Mouse (Mus musculus): ENCODE data around the gene Ano6. TPM values are rescaled to one million over a fixed set of nuclear protein-coding genes. Genes with fewer than 3 reads are reported as not detected.

Gene Ano6
- polyA plus RNA-seq, 1 experiment from 2014 or later: 44.6 TPM

DNA sequence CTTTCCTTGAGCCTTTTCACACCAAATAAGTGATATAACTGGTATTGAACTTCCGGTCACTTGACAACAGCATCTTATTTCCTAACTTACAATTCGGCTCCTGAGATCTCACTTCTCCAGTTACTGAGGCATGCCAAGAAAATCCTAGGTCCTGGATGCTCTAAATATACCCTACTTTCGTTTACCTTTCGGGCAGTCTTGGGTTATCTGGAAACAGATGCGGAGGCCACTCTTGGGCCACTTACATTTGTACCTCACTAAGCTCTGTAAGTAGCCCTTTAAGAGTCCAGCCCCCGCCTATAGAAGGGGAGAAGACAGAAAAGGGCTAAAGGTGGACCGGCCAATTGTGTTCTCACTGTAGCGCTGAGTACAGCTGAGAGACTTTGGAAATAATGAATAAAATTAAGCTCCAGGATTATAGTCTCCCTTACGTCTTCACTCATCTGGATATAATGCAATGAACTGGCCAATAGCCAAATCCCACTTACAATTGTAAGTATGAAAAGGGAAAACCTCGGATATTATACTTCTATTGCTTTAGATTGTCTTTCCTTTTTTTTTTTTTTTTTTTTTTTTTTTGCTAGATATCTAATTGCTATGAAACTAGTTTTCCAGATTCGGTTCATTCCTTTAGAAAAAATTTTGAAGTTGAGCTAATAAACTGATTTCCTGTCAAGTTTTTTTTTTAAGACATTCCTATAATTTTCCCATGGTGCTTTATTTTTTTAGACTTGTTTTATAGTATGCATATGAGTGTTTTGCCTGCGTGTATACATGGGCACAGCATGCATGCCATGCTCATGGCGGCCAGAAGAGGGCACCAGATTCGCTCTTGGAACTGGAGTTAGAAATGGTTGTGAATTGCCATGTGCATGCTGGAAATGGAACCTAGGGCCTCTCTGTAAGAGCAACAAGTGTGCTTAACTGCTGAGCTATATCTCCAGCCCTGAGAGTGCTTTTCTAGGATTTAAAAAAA lies 17.5 kb upstream of the Ano6 start:
- peak; percentile 85 for DNase-seq (ENCODE audit: low spot score)
- Histone ChIP-seq H3K27me3 (ENCODE audit: low read depth, poor library complexity, severe bottlenecking) (no peaks in the 10 kb centered on the region), H3K4me3 (no peak overlapping the region), H3K27ac (no peak overlapping the region), H3K4me1 (no peaks in the 10 kb centered on the region), H3K36me3 (no peaks in the 10 kb centered on the region), H3K9me3 (replicated peaks) (no peaks in the 10 kb centered on the region)
- WGBS: 67% methylated on average over 14 of the region's 14 CpGs

DNA sequence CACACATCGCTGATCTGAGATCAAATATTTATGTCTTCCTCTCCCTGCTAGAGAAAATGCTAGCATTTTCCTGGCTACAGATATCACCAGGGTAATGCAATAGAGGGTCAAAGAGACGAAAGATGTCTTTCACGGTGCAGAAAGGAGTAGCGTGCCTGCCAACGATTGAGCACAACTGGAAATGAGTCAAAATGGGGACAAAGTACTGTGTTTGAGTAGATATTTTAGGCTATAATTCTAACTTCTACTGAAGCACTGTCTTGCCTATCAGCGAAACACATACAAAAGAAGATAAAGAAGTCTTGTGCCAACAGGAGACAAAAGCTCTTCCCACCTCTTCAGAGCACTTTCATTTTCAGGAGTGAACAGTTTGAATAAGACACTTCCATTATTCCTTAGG lies 16.4 kb upstream of the Ano6 start:
- no peaks in the 10 kb centered on the region for H3K9me3 ChIP-seq (replicated peaks)
- no peak for DNase-seq (ENCODE audit: low spot score)
- no peaks in the 10 kb centered on the region for H3K4me1 ChIP-seq
- no peak overlapping the region for H3K27ac ChIP-seq
- WGBS: 92% methylated on average over 6 of the region's 6 CpGs
- H3K27me3 ChIP-seq (ENCODE audit: low read depth, poor library complexity, severe bottlenecking): no peaks in the 10 kb centered on the region
- H3K4me3 ChIP-seq: no peak overlapping the region
- H3K36me3 ChIP-seq: no peaks in the 10 kb centered on the region

DNA sequence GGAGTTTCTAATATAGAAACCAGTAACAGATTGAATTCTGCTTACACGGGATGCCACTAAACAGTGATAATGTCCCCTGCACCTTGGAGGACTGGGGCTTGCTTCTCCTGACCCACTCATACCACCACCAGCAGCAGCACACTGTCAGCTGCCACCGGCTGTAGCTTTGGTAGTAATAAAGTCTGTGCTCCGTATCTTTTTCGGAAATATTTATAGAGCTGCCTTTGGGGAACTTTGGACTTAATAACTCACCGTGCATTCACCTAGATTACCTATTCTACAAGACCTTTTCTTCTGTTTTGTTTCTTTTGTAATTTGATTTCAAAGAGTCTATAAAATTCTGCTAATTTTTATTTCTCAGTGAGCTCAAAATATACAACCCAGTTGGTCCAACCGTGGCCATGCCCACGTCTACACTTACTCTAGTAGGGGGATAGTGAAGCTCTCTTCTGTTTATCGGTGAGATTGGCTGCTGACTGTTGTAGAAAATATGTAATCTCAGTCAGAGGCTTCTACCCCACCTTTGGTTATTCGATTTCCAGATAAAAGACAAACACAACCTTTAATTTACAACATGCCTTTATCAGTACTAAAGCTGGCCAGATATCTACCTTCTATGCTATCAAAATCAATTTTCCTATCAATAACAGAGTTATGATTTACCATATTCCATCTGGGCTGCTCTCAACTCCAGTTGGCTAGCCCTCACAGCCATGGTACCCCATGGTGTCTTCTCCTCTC lies 15.8 kb upstream of the Ano6 start:
- H3K27me3 ChIP-seq (ENCODE audit: low read depth, poor library complexity, severe bottlenecking): no peaks in the 10 kb centered on the region
- H3K36me3 ChIP-seq: no peaks in the 10 kb centered on the region
- WGBS: 92% methylated on average over 9 of the region's 9 CpGs
- H3K9me3 ChIP-seq (replicated peaks): no peaks in the 10 kb centered on the region
- no peak for DNase-seq (ENCODE audit: low spot score)
- no peak overlapping the region for H3K4me3 ChIP-seq
- no peak overlapping the region for H3K27ac ChIP-seq
- H3K4me1 ChIP-seq: no peaks in the 10 kb centered on the region

DNA sequence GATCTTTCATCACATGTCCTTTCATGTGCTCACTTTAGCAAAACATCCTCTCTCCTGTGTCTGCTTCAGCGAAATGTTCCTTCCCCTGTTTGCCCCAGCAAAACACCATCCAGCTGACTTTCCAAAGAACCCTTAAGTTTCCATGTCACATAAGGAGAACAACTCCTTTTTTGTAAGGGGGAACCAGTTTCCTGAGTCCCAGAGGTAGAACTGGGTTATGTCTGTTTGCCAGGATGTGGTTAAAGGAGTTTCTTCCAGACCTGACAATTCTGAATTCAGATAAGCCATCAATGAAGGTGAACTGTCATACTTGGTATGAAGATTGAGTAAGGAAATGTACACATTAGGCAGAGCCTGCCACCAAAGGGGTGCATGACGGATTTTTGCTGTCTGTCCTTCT lies 12.9 kb upstream of the Ano6 start:
- no peaks in the 10 kb centered on the region for H3K36me3 ChIP-seq
- H3K4me3 ChIP-seq: no peak overlapping the region
- no peak overlapping the region for H3K27ac ChIP-seq
- 89% methylated on average over 2 of the region's 2 CpGs for WGBS
- H3K9me3 ChIP-seq (replicated peaks): no peaks in the 10 kb centered on the region
- no peaks in the 10 kb centered on the region for H3K27me3 ChIP-seq (ENCODE audit: low read depth, poor library complexity, severe bottlenecking)
- H3K4me1 ChIP-seq: peaks cover 4% of the 10 kb centered on the region
- DNase-seq (ENCODE audit: low spot score): no peak

DNA sequence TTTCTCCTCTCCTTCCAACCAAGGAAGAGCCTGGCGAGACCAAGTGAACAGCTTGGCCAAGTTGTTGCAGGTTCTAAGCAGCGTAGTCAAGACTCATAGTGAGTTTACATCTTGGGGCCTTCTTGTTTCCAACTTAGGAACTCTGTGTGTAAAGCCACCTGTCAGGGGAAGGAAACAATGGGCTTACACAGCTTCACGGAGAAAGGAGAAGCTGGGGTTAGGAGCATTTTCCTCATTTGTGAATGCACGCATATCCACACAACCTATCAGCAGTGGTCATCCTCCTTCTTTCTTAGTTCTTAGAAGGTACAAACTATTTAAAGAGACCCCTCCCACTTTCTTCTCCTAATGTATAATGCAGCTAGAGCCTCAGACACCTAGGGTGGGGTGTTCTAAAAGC lies 11.9 kb upstream of the Ano6 start:
- Histone ChIP-seq H3K4me1 (peaks cover 4% of the 10 kb centered on the region), H3K9me3 (replicated peaks) (no peaks in the 10 kb centered on the region), H3K36me3 (no peaks in the 10 kb centered on the region), H3K4me3 (no peak overlapping the region), H3K27me3 (ENCODE audit: low read depth, poor library complexity, severe bottlenecking) (no peaks in the 10 kb centered on the region), H3K27ac (no peak overlapping the region)
- WGBS: 87% methylated on average over 4 of the region's 4 CpGs
- DNase-seq (ENCODE audit: low spot score): no peak

DNA sequence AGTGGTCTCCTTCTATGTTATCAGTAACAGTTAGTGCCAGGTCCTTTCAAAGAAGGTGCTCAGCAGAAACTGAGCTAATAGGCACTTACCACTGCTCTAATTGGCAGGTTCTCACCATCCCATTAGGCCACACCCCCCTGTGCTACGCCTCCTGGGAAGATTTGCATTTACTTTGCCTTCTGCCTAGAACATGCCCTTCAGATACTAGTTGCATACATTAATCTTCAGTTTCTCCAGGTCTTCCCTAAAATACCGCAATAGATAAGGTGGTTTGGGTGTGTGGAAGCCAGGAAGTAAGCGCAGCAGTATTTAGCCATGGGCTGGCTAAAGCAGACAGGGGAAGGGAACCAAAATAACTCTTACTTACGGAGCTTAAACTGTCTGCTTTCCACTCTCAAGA lies 4.0 kb upstream of the Ano6 start:
- 89% methylated on average over 4 of the region's 4 CpGs for WGBS
- DNase-seq (ENCODE audit: low spot score): no peak
- H3K36me3 ChIP-seq: no peaks in the 10 kb centered on the region

DNA sequence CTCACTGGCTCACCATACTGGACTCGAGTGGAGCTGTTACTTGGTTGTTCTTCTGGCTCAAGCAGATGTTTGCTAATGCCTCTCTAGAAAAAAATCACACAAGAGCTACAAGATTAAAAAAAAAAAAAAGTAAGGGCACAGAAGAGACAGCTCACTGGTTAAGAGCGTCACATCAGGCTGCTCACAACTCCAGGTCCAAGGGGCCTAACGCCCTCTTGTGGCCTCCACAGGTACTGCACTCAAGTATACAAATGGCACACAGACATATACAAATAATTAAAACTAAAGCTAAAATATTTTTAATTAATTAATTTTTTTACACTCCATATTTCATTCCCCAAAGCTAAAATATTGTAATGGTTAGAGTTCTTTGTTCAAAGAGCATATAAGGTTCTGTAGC lies 3.1 kb upstream of the Ano6 start:
- Histone ChIP-seq H3K27ac (no peak overlapping the region), H3K4me3 (no peak overlapping the region), H3K36me3 (no peaks in the 10 kb centered on the region), H3K4me1 (peaks cover 28% of the 10 kb centered on the region), H3K27me3 (ENCODE audit: low read depth, poor library complexity, severe bottlenecking) (no peaks in the 10 kb centered on the region), H3K9me3 (replicated peaks) (no peaks in the 10 kb centered on the region)
- WGBS: 57% methylated on average over 3 of the region's 3 CpGs
- no peak for DNase-seq (ENCODE audit: low spot score)

More for the DNA sequence above, 4.0 kb upstream of the Ano6 start:
- H3K9me3 ChIP-seq (replicated peaks): no peaks in the 10 kb centered on the region
- no peak overlapping the region for H3K27ac ChIP-seq
- peaks cover 18% of the 10 kb centered on the region for H3K4me1 ChIP-seq
- no peak overlapping the region for H3K4me3 ChIP-seq
- H3K27me3 ChIP-seq (ENCODE audit: low read depth, poor library complexity, severe bottlenecking): no peaks in the 10 kb centered on the region

DNA sequence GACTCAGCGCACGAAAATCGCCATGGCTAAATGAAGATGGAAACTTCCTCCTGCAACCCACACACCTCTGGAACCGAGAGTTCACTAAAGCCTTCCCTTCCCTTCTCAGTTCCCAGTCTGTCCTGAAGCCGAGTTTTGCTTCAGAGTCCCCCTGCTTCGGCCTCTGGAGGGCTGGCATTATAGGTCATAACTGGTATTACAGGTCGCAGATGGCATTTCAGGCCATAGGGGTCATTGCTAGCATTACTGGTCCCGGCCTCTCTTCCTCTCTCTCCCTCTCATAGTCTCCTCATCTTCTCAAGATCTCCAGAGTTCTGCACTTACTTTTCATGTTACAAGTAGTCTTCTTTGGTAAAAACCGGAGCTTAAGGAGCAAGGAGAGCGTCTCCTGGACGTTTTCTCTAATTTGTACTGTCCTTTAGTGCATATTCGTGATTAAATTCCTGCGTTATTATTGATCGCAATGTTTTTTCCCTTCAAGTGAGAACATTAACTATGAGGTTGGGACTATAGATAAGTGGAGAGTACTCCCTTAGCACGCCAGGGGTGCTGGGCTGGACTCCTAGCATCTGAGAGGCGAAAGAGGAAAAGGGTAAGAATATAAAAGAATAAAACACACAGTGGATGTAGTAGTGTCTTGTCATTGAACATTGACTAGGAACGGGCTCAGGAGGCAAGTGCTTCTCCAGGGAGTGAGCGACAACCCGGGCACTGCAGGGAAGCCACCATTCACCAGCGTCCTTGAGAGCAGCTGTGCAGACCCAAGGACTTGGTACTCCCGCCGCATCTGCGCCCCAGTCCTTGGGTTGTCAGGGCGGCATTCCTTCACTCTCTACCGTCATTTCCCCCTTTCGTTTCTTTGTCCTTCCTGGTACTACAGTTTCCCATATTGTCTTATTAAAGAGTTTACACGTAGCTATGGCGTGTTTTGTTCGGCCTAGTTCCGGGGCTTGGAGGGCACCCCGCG lies 798 bp upstream of the Ano6 start:
- Histone ChIP-seq H3K36me3 (peaks cover 8% of the 10 kb centered on the region; the same call in 1 of the 2 replicates), H3K4me3 (peak overlapping the region; percentile 90), H3K27ac (peak overlapping the region; percentile 96), H3K4me1 (peaks cover 30% of the 10 kb centered on the region), H3K27me3 (ENCODE audit: low read depth, poor library complexity, severe bottlenecking) (no peaks in the 10 kb centered on the region), H3K9me3 (replicated peaks) (no peaks in the 10 kb centered on the region)
- DNase-seq (ENCODE audit: low spot score): peak; percentile 71
- 12% methylated on average over 32 of the region's 32 CpGs for WGBS

DNA sequence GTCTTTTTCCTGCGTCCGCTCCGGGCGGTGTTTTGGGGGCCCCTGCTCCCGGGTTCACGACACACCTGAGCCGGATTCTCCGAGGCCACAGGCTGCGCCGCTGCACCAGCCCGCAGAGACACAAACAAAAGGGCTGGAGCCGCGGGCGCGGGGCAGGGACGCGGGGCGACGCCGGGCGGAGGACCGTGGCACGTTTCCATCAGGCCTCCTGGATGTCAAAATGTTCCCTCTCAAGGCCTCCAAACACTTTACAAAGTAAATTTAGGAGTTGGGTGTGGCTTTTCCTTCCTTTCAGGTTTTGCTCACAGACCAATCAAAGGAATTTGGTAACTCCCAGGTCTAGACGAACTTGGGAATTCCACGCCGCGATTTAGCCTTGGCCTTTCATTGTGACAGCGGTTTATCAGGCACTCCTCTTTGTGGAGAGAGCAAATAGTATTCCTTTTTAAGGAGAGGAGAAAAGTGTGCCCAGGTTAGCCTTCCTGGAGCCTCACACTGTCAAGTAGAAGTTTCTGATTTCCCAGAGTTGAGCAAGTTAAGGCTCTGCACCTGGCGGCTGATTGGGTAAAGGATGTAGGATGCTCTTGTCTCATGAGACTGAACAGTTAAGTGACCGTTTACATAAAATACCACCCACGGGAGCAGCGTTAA lies 623 bp downstream of the Ano6 start:
- no peaks in the 10 kb centered on the region for H3K27me3 ChIP-seq (ENCODE audit: low read depth, poor library complexity, severe bottlenecking)
- H3K9me3 ChIP-seq (replicated peaks): no peaks in the 10 kb centered on the region
- WGBS: 3% methylated on average over 32 of the region's 32 CpGs
- H3K4me3 ChIP-seq: peak overlapping the region; percentile 90
- peaks cover 15% of the 10 kb centered on the region for H3K36me3 ChIP-seq
- peak overlapping the region; percentile 96 for H3K27ac ChIP-seq
- peak; percentile 52 for DNase-seq (ENCODE audit: low spot score)
- peaks cover 31% of the 10 kb centered on the region for H3K4me1 ChIP-seq

DNA sequence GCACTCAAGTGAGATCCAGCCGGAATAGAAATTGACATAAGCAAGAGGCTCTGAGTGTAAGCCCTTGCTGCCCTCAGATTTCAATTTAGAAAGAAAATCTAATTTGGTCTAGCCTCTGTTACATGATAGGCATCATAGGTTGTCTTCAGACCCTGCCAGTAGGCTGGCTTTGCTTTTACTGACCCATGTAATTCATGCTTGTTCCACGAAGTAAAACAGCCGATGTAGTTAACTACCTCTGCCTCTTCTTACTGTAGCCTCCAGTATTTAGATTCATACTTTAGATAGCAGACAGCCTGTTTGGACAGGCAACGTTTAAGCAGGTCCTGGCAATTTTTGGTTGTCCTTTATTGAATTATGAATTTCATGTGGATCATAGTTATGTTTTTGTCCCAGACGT lies 1.2 kb downstream of the Ano6 start:
- DNase-seq (ENCODE audit: low spot score): no peak
- Histone ChIP-seq H3K4me3 (peak overlapping the region; percentile 90), H3K27ac (no peak overlapping the region), H3K4me1 (peaks cover 31% of the 10 kb centered on the region), H3K36me3 (peaks cover 15% of the 10 kb centered on the region), H3K27me3 (ENCODE audit: low read depth, poor library complexity, severe bottlenecking) (no peaks in the 10 kb centered on the region), H3K9me3 (replicated peaks) (no peaks in the 10 kb centered on the region)
- WGBS: 80% methylated on average over 5 of the region's 5 CpGs

DNA sequence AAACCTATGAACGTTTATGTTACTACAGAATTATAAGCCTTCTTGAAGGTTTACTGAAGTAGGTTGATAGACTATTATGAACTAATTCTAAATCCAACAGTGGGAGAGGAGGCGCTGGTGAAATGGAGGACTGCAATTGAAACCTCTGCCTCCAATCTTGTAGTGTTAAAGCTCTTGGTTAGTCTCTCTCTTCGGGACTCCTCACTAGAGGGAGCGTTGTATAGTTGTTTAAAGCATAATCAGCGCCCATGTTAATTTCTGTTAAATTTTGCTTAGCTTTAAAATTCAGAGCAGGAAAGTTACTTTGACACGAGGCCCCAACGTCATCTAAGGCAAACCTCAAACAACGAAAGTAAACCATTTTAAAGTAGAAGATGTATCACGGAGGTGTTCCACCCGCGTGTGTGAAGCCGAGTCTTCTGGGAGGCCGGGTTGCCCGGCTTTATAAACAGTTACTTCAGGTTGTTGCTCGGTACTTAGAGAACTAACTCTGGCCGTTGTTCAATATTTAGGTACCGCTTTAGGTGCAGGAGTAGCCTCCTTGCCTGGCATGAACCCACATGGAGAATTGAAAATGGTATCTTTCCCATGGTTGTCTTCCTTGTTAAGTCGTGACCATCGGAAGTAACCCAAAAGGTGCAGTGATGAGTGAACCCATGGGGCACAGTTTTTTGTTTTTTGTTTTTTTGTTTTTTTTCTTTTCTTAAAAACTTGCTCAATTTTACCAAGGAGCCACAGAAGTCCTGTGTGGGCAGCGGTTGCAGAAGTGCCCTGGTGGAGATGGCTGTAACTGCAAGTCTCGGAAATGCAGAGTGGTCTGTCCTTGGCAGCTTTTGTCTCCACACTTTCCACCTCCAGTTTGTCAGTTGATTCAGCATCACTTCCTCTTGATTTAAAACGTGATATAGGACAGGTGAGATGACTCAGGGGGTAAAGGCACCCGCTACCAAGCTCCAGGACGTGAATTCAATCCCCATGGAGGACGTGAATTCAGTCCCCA lies 1.9 kb downstream of the Ano6 start:
- no peaks in the 10 kb centered on the region for H3K27me3 ChIP-seq (ENCODE audit: low read depth, poor library complexity, severe bottlenecking)
- peaks cover 20% of the 10 kb centered on the region for H3K36me3 ChIP-seq
- WGBS: 85% methylated on average over 25 of the region's 25 CpGs
- H3K9me3 ChIP-seq (replicated peaks): no peaks in the 10 kb centered on the region
- H3K27ac ChIP-seq: no peak overlapping the region
- DNase-seq (ENCODE audit: low spot score): peak; percentile 47
- peaks cover 31% of the 10 kb centered on the region for H3K4me1 ChIP-seq
- peak overlapping the region; percentile 90; the same call in 1 of the 2 replicates for H3K4me3 ChIP-seq
